Mouse (Mus musculus) CH12.LX (cell line): Measurements from ENCODE around the gene D230025D16Rik. TPM values are rescaled to one million over a fixed set of nuclear protein-coding genes. Genes with fewer than 3 reads are reported as not detected.

Experiments used
- DNase-seq: peaks from one replicate; pipeline ENCODE4 v3.0.0-alpha.2; 2013; ENCODE audit errors: extremely low read depth
- H3K27ac ChIP-seq: 2 replicates; pipeline ENCODE4 v1.5.1; 2012; ENCODE audit warnings: low read depth, mild to moderate bottlenecking, control low read depth, moderate library complexity; ENCODE audit not compliant: insufficient read depth
- H3K27me3 ChIP-seq: replicated peaks from 2 replicates; pipeline ENCODE3; 2012; ENCODE audit warnings: inconsistent platforms
- H3K36me3 ChIP-seq, 2 experiments: replicated peaks in 1 of 2; 2 replicates each; pipeline versions ENCODE3 to v1.6.1; 2012; ENCODE audit warnings: inconsistent platforms in 1 of 2, low read length in 1 of 2, mild to moderate bottlenecking in 1 of 2, mixed read lengths in 1 of 2, moderate library complexity in 1 of 2; ENCODE audit not compliant: control insufficient read depth in 1 of 2, insufficient read depth in 1 of 2
- H3K4me1 ChIP-seq, 2 experiments: 2 replicates each; pipeline ENCODE4 v1.6.1; 2012; ENCODE audit warnings: inconsistent platforms in 1 of 2, moderate library complexity in 1 of 2; ENCODE audit not compliant: insufficient read depth in 2 of 2, control insufficient read depth in 1 of 2
- H3K4me2 ChIP-seq: 2 replicates; pipeline ENCODE4 v1.6.1; 2012; ENCODE audit warnings: low read depth, mild to moderate bottlenecking, control low read depth; ENCODE audit not compliant: poor library complexity, insufficient read depth, severe bottlenecking
- H3K4me3 ChIP-seq, 3 experiments: fragments of 150-350 bp in 1 of 3; sonication (generic) in 1 of 3; replicated peaks in 1 of 3; 2 replicates each; pipeline versions ENCODE3 to v1.5.1; 2011 to 2012; ENCODE audit warnings: low read depth in 2 of 3, low read length in 2 of 3, mild to moderate bottlenecking in 2 of 3, moderate library complexity in 2 of 3, control low read depth in 1 of 3, improper control_type of control experiment in 1 of 3, inconsistent platforms in 1 of 3, mixed read lengths in 1 of 3; ENCODE audit not compliant: poor library complexity in 1 of 3
- H3K79me2 ChIP-seq: replicated peaks from 2 replicates; pipeline ENCODE4 v1.6.1; 2012; ENCODE audit warnings: mild to moderate bottlenecking, moderate library complexity; ENCODE audit not compliant: control insufficient read depth, poor library complexity, insufficient read depth, severe bottlenecking; ENCODE audit errors: extremely low read depth
- H3K9ac ChIP-seq: 2 replicates; pipeline ENCODE4 v1.6.1; 2012; ENCODE audit warnings: low read depth, mild to moderate bottlenecking, control low read depth, moderate library complexity; ENCODE audit not compliant: insufficient read depth
- H3K9me3 ChIP-seq: replicated peaks from 2 replicates; pipeline ENCODE3; 2012; ENCODE audit warnings: low read length, inconsistent platforms, mixed read lengths
- BHLHE40 ChIP-seq: IDR thresholded peaks from 2 replicates; pipeline ENCODE4 v1.6.1; 2011; ENCODE audit warnings: mild to moderate bottlenecking, low read depth, low read length, improper control_type of control experiment
- CHD1 ChIP-seq: IDR thresholded peaks from 2 replicates; pipeline ENCODE4 v1.6.1; 2012; ENCODE audit warnings: low read depth, low read length, improper control_type of control experiment, inconsistent platforms
- CTCF ChIP-seq, 2 experiments: IDR thresholded peaks in 1 of 2; conservative IDR thresholded peaks in 1 of 2; 2 replicates each; pipeline ENCODE4 v1.5.1; 2011 to 2012; ENCODE audit warnings: low read depth in 2 of 2, low read length in 2 of 2, improper control_type of control experiment in 1 of 2, inconsistent platforms in 1 of 2, mild to moderate bottlenecking in 1 of 2, moderate library complexity in 1 of 2
- E2F4 ChIP-seq: IDR thresholded peaks from 2 replicates; pipeline ENCODE4 v1.6.1; 2011; ENCODE audit warnings: low read depth, low read length, improper control_type of control experiment; ENCODE audit not compliant: insufficient replicate concordance
- ELF1 ChIP-seq: IDR thresholded peaks from 2 replicates; pipeline ENCODE4 v1.6.1; 2014; ENCODE audit warnings: low read depth, mild to moderate bottlenecking, inconsistent platforms, low read length, improper control_type of control experiment
- EP300 ChIP-seq: IDR thresholded peaks from 2 replicates; pipeline ENCODE4 v1.6.1; 2011; ENCODE audit warnings: low read length, improper control_type of control experiment
- IRF4 ChIP-seq: IDR thresholded peaks from 2 replicates; pipeline ENCODE4 v1.6.1; 2014; ENCODE audit warnings: low read depth, mild to moderate bottlenecking, inconsistent platforms, low read length, improper control_type of control experiment
- JUN ChIP-seq: IDR thresholded peaks from 2 replicates; pipeline ENCODE4 v1.6.1; 2011; ENCODE audit warnings: low read depth, mild to moderate bottlenecking, low read length, improper control_type of control experiment, moderate library complexity; ENCODE audit not compliant: insufficient read depth
- JUND ChIP-seq: conservative IDR thresholded peaks from 2 replicates; pipeline ENCODE4 v1.6.1; 2011; ENCODE audit warnings: low read depth, low read length, improper control_type of control experiment
- MAFK ChIP-seq: IDR thresholded peaks from 2 replicates; pipeline ENCODE4 v1.6.1; 2011; ENCODE audit warnings: low read length, improper control_type of control experiment; ENCODE audit not compliant: insufficient replicate concordance
- MAZ ChIP-seq: IDR thresholded peaks from 2 replicates; pipeline ENCODE4 v1.6.1; 2012; ENCODE audit warnings: low read depth, mild to moderate bottlenecking, inconsistent platforms, low read length, improper control_type of control experiment, moderate library complexity
- MEF2A ChIP-seq: IDR thresholded peaks from 2 replicates; pipeline ENCODE4 v1.6.1; 2014; ENCODE audit warnings: low read depth, mild to moderate bottlenecking, inconsistent platforms, low read length, improper control_type of control experiment, borderline replicate concordance
- MXI1 ChIP-seq: IDR thresholded peaks from 2 replicates; pipeline ENCODE4 v1.6.1; 2011; ENCODE audit warnings: mild to moderate bottlenecking, low read depth, low read length, improper control_type of control experiment
- MYC ChIP-seq: IDR thresholded peaks from 2 replicates; pipeline ENCODE4 v1.6.1; 2011; ENCODE audit warnings: low read depth, mild to moderate bottlenecking, improper control_type of control experiment, low read length
- NELFE ChIP-seq: IDR thresholded peaks from 2 replicates; pipeline ENCODE4 v1.6.1; 2011; ENCODE audit warnings: low read depth, low read length, improper control_type of control experiment
- NRF1 ChIP-seq: IDR thresholded peaks from 2 replicates; pipeline ENCODE4 v1.6.1; 2014; ENCODE audit warnings: low read depth, mild to moderate bottlenecking, inconsistent platforms, low read length, improper control_type of control experiment, moderate library complexity
- RAD21 ChIP-seq: IDR thresholded peaks from 2 replicates; pipeline ENCODE4 v1.6.1; 2011; ENCODE audit warnings: low read depth, mild to moderate bottlenecking, low read length, improper control_type of control experiment, moderate library complexity
- RCOR1 ChIP-seq: conservative IDR thresholded peaks from 2 replicates; pipeline ENCODE4 v1.6.1; 2012; ENCODE audit warnings: low read depth, mild to moderate bottlenecking, inconsistent platforms, low read length, improper control_type of control experiment
- SIN3A ChIP-seq: IDR thresholded peaks from 2 replicates; pipeline ENCODE4 v1.6.1; 2012; ENCODE audit warnings: low read length, improper control_type of control experiment, inconsistent platforms
- SMC3 ChIP-seq: IDR thresholded peaks from 2 replicates; pipeline ENCODE4 v1.6.1; 2011; ENCODE audit warnings: low read depth, low read length, improper control_type of control experiment
- TBP ChIP-seq: conservative IDR thresholded peaks from 2 replicates; pipeline ENCODE4 v1.6.1; 2011; ENCODE audit warnings: low read depth, low read length, improper control_type of control experiment
- USF1 ChIP-seq: IDR thresholded peaks from 2 replicates; pipeline ENCODE4 v1.6.1; 2014; ENCODE audit warnings: low read depth, mild to moderate bottlenecking, inconsistent platforms, low read length, improper control_type of control experiment
- USF2 ChIP-seq: conservative IDR thresholded peaks from 2 replicates; pipeline ENCODE4 v1.6.1; 2011; ENCODE audit warnings: low read depth, low read length, improper control_type of control experiment
- ZC3H11A ChIP-seq: IDR thresholded peaks from 2 replicates; pipeline ENCODE4 v1.6.1; 2012; ENCODE audit warnings: low read depth, mild to moderate bottlenecking, inconsistent platforms, low read length, improper control_type of control experiment
- ZKSCAN1 ChIP-seq: IDR thresholded peaks from 2 replicates; pipeline ENCODE4 v1.6.1; 2012; ENCODE audit warnings: low read depth, inconsistent platforms, low read length, improper control_type of control experiment, borderline replicate concordance
- ZNF384 ChIP-seq: IDR thresholded peaks from 2 replicates; pipeline ENCODE4 v1.6.1; 2012; ENCODE audit warnings: low read depth, low read length, improper control_type of control experiment, inconsistent platforms
- dilution Hi-C: fragments of 300-500 bp; cut with MboI; formaldehyde crosslinking; loops from 2 replicates; pipeline ENCODE4 v1.14.3; 2020; ENCODE audit warnings: low sequenced_read_pairs; ENCODE audit not compliant: extremely low pct_unique_long_range_greater_than_20kb, extremely low pct_ligation_motif_present
- in situ Hi-C: fragments of 300-500 bp; cut with MboI; formaldehyde crosslinking; loops from 3 replicates; pipeline ENCODE4 v1.14.3; 2019; ENCODE audit warnings: low sequenced_read_pairs, low pct_ligation_motif_present, low pct_unique_long_range_greater_than_20kb, mixed read lengths
- polyA plus RNA-seq: library from polyadenylated mRNA; unstranded; fragments of >175 nt; gene quantifications from 2 replicates; pipeline ENCODE4 v1.2.1, GENCODE M21; 2012; ENCODE audit warnings: low read depth; ENCODE audit not compliant: insufficient read length
- total RNA-seq, 2 experiments: library from RNA; depleted of rRNA; stranded (reverse); fragments of 300-350 nt in 1 of 2; fragments of >200 nt in 1 of 2; gene quantifications; 2 replicates each; pipeline ENCODE4 v1.2.3; 2012 to 2014

Gene D230025D16Rik
- total and polyA plus RNA-seq, 3 experiments: 10.7 to 21.5 (median 14.0) TPM

- TF ChIP-seq MAFK (no peak), MYC (no peak), TBP (no peak), USF2 (no peak), SMC3 (no peak), ZNF384 (no peak), MEF2A (no peak), MAZ (no peak), CTCF (conservative IDR thresholded peaks at IDR 0.05 in 1 of 2, IDR thresholded peaks at IDR 0.05 in 1 of 2; ENCODE audit: low read depth in 2 of 2, low read length in 2 of 2) (no peak), CHD1 (no peak), BHLHE40 (no peak), ZKSCAN1 (no peak)
- peaks cover 0 to 2% of the 10 kb centered on the region in 2 experiments; a peak in 1 of 4 replicates for H3K4me1 ChIP-seq
- H3K9ac ChIP-seq: no peak overlapping the region
- no peak for DNase-seq
- no peaks in the 10 kb centered on the region for H3K27me3 ChIP-seq
- no peaks in the 10 kb centered on the region for H3K9me3 ChIP-seq
- dilution Hi-C loops (no loop called here), in situ Hi-C loops (no loop called here)
- H3K4me3 ChIP-seq: no peak overlapping the region
- H3K36me3 ChIP-seq: peaks cover 0 to 28% of the 10 kb centered on the region in 2 experiments
- no peak overlapping the region for H3K27ac ChIP-seq
- no peak overlapping the region for H3K4me2 ChIP-seq
- H3K79me2 ChIP-seq: no peaks in the 10 kb centered on the region
Measured at GRCm38 (mm10) chr8:105275387-105275786, 50.4 kb downstream of the D230025D16Rik start.

GRCm38 (mm10) chr8:105275840-105276239 is 50.9 kb downstream of the D230025D16Rik start, which contains the start of gene Nol3:
TSS of gene Nol3 (plus strand) at chr8:105276140.
- Histone ChIP-seq H3K9me3 (no peaks in the 10 kb centered on the region), H3K4me2 (no peak within 1 kb of the TSS), H3K4me1 (peaks cover 0 to 2% of the 10 kb centered on the region in 2 experiments; a peak in 1 of 4 replicates), H3K4me3 (no peak within 1 kb of the TSS), H3K27me3 (no peaks in the 10 kb centered on the region), H3K36me3 (peaks cover 0 to 28% of the 10 kb centered on the region in 2 experiments)
- no peak for DNase-seq
- TF ChIP-seq CTCF (conservative IDR thresholded peaks at IDR 0.05 in 1 of 2, IDR thresholded peaks at IDR 0.05 in 1 of 2; ENCODE audit: low read depth in 2 of 2, low read length in 2 of 2) (no peak), ZC3H11A (no peak), EP300 (no peak), IRF4 (no peak), RCOR1 (no peak), ELF1 (no peak), RAD21 (no peak), SMC3 (no peak), JUN (no peak), NRF1 (no peak), MYC (no peak), SIN3A (no peak), MXI1 (no peak), E2F4 (no peak), USF2 (no peak), USF1 (no peak), JUND (no peak), NELFE (no peak)
- TF ChIP-seq, all 38 proteins: peak for 0
- dilution Hi-C loops (no loop called here), in situ Hi-C loops (no loop called here)
- no peaks in the 10 kb centered on the region for H3K79me2 ChIP-seq
- no peak within 1 kb of the TSS for H3K9ac ChIP-seq
- no peak within 1 kb of the TSS for H3K27ac ChIP-seq
